Mouse (Mus musculus) urinary bladder, postnatal 25 days (tissue): ENCODE measurements at regions not wholly inside any gene's neighbourhood (a gene's known extent, or its start where the extent isn't known, plus 50 kb on each side); places are given as distances from the start of the nearest gene placed in this dataset.

Experiments used
- DNase-seq: peaks from one replicate; pipeline ENCODE4 v3.0.0; 2022; ENCODE audit warnings: low spot score

DNA sequence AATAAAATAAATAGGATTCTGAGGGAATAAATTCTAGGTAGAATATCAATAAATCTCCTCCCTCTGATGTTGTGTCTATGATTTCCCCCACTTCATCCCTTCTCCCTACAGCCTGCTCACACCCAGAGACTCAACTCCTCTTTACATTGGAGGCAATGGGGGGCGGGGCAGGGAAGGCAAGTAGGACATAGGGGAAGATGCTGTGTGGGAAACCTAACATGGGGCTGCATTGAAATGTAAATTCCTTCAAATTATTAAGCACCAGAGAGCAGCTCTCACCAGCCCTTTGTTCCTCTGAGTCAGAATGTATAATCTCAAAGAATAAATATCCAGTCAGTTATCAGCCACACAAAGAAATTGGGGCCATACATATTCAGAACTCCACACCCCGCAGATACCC lies 91.6 kb downstream of the Nuf2 start:
- no peak for DNase-seq

- DNase-seq, result no peak
These were observed 93.3 kb downstream of the Nuf2 start for GRCm38 (mm10) chr1:169438006-169438405.

GRCm38 (mm10) chr1:169422408-169422807 lies 108.9 kb downstream of the Nuf2 start:
- no peak for DNase-seq

DNA sequence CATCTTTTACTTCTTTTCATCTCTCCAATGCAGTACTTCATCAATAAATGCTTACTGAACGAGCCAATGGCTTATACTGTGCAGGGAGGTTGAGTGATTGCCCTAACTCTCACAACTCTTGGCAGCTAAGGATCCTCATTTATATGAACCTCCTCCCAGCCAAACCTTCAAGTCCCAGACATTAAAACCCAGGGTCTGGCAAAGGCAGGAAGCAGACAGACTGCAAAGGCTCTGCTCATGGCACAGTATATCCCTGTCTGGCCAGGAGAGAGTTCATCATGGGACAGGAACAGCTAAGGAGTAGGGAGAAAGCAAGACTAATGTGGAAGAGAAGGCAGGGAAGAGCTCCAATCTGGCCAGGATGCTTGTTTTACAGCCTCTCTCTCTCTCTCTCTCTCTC lies 109.6 kb downstream of the Nuf2 start:
- DNase-seq, result no peak

DNA sequence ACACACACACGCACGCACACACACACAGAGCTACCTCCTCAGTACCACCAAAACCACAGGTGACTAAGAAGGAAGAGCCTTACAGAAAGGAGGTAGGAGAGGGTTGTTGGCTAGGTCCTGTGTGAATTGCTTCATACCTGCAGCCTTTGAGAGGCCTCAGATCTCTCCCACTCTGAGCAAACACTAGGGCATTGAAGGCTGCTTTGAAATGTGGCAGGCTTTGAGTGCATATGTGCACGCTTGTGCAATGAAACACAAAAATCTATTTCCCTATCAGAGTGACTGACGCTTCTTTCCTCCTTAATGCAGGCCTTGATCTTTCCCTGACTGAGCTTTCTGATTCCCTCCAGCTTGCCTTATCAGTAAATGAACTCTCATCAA lies 112.6 kb downstream of the Nuf2 start:
- no peak for DNase-seq

- no peak for DNase-seq
These were observed 113.1 kb downstream of the Nuf2 start for GRCm38 (mm10) chr1:169417979-169418664.

DNA sequence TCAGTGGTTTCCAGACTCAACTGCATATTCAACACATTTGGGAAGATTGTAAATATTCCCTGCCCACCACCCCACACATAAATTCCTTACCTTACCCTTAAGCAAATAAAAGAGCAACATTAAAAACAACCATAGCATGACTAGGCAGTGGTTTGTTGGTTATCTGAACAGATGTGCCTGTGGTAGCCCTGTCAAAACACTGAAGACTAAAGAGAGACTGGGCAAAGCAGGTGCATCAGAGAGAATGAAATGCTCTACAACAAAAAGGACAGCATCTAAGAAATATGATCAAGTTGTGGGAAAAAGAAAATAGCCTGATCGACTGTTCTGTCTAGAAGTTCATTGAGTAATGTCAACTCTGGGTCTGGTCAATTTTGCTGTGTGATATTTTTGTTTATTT lies 114.6 kb downstream of the Nuf2 start:
- no peak for DNase-seq

GRCm38 (mm10) chr1:169408120-169408519 lies 123.1 kb downstream of the Nuf2 start:
- DNase-seq, result no peak

DNA sequence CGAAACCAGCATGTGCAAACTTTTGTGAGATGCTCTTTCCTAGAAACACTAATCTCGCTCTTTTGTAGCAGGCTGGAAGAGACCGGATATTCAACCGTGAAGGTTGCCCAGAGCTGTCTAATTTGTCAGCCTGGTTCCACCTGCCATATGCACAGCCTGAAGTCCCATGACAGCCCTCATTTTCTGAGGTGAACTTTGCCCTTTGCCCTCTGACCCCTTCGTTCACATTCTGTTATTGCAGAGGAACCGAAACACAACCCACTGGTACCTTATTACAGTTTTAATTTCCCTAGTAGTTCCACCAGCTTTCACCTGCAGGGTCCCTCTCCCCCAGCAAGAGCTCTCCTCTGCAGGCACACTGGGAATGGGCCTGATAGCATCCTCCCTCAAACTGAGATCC lies 130.4 kb downstream of the Nuf2 start:
- no peak for DNase-seq

DNA sequence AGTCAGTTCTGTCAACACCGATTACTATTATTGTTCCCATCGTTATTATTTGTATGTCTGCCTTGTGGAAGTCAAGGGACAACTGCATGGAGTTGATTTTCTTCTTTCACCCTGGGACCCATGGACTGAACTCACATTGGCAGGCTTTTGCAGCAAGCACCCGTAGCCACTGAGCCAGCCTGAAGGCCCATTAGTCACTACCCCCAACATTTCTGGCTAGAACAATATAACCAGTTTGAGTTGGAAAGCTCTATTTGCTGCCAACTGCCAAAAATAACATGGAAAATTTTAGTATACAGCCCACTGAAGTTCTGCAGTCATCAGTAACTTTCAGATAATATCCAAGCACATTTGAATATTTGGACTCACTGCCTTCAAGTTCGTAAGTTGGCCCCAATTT lies 133.9 kb downstream of the Nuf2 start:
- DNase-seq, result no peak

- no peak for DNase-seq
These were observed 144.2 kb downstream of the Nuf2 start for GRCm38 (mm10) chr1:169387056-169387455.

GRCm38 (mm10) chr1:169385740-169386424 lies 145.4 kb downstream of the Nuf2 start:
- no peak for DNase-seq

DNA sequence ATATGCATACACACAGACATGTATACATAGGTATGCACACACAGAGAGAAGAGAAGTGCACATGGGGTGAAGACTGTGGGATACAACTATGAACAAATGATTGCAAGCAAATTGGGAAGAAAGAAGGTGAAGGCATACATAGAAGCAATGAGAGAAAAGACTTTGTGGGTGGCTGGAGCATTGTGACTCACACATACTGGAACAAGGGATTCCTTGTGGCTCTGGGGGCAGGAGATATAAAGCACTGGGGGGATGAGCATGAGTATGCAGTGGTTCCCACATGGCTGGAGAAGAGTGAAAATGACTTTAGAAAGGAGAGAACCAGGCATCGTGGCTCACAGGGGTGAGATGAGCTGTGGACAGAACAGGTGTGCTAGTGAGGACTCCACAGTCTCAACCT lies 156.6 kb downstream of the Nuf2 start:
- no peak for DNase-seq

- no peak for DNase-seq
These were observed 162.5 kb downstream of the Nuf2 start for GRCm38 (mm10) chr1:169368758-169369157.

GRCm38 (mm10) chr1:169367772-169368501 lies 163.3 kb downstream of the Nuf2 start:
- no peak for DNase-seq

GRCm38 (mm10) chr1:169367316-169367715 lies 163.9 kb downstream of the Nuf2 start:
- DNase-seq, result no peak

DNA sequence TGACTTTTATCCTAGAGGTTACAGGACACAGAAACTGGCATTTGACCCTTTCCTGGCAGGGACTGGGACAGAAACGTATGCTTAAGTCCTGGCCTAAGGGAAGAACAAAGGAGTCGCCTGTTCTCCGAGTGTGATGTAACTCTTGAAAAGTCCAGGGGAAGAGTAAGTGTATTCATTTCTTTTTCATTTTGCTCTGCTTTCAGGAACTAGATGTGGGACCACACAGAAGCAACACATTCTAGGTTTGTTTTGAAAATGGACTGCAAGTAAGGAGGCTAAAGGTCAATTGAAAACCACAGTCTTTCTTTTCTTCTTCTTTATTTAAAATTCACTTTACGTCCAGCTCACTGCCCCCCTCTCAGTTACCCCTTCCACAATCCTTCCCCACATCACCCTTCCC lies 168.7 kb downstream of the Nuf2 start:
- no peak for DNase-seq

GRCm38 (mm10) chr1:169357652-169358241 lies 173.5 kb downstream of the Nuf2 start:
- no peak for DNase-seq

GRCm38 (mm10) chr1:169354021-169354420 lies 177.2 kb downstream of the Nuf2 start:
- DNase-seq, result no peak

- DNase-seq, result no peak
These were observed 183.6 kb downstream of the Nuf2 start for GRCm38 (mm10) chr1:169347692-169348091.

GRCm38 (mm10) chr1:169346876-169347275 lies 184.4 kb downstream of the Nuf2 start:
- no peak for DNase-seq

- no peak for DNase-seq
These were observed 190.1 kb downstream of the Nuf2 start for GRCm38 (mm10) chr1:169341131-169341530.

DNA sequence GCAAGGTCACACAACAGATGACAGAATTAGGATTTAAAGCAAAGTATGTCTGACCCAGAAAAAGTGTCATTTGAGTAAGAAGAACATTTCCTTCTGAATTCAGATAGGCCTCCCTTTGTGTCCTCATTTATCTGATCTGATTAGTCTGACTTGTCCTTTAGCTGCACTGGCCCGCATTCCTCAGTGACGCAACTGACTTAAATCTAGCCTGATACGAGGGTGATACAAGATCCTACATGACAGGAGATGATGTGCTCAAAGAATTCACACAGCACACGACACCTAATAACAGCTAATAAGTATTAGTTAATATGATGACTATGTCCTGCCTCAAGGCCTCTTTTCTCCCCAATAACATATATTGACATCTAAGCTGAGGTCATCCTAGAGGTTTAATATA lies 192.8 kb downstream of the Nuf2 start:
- no peak for DNase-seq
